Mouse (Mus musculus): Measurements from ENCODE around the gene Cfap298. TPM values are rescaled to one million over a fixed set of nuclear protein-coding genes. Genes with fewer than 3 reads are reported as not detected.
A peak's percentile ranks its signal among the peaks of the same experiment; 100 is the strongest.

Cfap298 gene
- total RNA-seq, 2 experiments from 2014 or later = 34.0 to 37.1 TPM

DNA sequence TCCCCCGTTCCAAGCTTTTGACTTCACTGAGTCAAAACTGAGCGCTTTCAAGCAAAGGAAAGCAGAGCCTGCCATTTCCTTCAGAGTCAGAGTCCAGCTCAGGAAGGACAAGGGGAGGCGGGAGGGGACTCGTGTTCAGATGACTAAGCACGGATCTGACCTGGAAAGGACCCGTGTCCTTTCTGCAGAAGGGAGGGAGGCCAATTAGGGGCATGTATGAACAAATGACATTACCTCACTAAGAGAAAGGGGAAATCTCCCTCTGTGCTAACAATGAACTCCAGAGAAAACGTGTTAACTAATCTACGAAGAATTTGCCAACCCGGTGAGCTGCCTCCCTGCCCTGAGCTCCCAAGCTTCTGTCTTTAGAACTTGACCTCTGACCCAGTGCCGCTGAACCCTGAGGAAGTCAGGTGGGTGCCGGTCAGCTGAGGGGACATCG lies 18.9 kb downstream of the Cfap298 start:
- no peak for DNase-seq (ENCODE audit: low spot score)

DNA sequence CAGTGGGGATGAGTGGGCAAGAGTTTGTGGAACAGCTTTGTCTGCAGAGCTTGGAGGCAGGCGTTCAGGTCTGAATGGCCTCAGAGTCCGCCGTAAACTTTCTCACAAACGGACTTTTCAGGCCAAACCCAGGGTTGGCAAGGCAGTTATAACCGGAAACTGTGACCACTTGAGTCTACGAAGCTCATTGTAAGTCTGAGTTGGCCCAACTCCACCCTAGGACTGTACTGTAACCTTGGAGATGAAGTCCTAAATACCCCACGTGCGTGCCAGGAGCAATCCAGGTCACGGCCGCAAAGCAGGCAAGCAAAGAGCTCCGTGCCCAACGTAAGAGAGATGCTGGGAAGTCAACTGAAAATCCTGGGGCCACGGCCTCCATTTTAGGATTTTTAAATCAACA lies 23.1 kb downstream of the Cfap298 start:
- DNase-seq (ENCODE audit: low spot score) = no peak

DNA sequence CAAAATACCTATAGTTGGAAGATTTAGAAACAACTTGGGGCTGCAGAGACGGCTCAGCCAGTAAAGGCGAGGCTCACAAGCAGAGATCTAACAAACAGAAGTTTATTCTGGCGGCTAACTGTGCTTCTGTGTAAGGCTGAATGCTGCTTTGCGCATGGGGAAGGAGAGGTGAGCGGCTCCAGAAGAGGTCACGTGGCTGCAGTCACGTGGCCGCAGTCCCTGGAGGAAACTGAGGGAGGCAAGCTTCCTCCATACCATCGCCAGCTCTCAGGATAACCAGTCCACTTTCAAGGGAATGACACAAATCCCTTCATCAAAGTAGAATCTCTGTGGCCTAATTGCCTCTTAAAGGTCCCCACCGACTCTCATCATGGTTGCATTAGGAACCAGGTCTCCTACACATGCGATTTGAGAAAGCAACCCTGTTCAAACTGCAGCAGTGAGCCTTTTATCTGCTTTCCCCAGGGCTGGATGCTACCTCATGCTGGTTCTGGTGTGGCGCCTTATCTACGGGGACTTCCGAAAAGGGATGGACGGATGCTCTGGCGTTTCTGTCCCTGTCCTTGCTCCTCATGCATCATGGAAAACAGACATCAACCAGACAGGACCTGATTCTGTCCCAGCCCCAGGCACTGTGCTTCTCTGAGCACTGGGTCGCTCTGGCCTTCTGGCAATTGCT lies 23.9 kb downstream of the Cfap298 start:
- DNase-seq (ENCODE audit: low spot score) = no peak

DNA sequence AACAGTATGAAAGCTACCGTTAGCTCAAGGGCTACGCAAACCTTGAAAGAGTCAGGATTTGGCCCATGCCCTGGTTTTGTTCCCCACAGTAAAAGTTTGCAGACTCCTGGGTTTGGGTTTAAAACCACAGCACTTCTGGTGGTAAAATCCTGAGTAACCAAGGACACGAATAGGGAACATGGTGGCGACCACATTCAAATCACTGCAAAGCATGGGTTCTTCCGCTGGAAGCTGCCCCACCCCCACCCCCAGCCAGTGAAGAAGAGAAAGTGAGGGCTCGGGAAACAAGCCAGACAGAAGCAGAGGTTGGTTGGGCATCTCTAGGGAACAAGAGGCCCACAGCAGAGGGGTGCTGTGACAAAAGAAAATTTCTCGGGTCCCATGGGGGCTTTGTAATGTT lies 27.7 kb downstream of the Cfap298 start:
- no peak for DNase-seq (ENCODE audit: low spot score)

DNA sequence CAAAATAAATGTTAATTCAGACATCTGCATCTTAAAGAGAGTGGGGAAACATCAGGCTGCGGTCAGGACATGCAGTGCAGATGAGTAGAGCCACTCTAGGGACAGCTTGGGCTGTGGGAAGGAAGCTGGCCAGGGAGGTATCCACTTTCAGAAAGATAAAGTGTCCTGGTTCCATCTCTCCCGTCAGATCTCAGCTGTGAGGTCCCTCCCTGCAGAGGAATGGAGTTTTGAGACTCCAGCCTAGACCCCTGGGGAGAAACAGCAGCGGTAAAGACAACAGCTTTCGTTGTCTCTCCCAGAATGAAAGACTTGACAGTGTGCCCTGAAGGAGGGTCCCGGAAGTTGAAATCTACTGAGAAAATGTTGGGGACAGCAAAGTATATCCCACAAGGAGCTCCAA lies 31.6 kb downstream of the Cfap298 start:
- no peak for DNase-seq (ENCODE audit: low spot score)

DNA sequence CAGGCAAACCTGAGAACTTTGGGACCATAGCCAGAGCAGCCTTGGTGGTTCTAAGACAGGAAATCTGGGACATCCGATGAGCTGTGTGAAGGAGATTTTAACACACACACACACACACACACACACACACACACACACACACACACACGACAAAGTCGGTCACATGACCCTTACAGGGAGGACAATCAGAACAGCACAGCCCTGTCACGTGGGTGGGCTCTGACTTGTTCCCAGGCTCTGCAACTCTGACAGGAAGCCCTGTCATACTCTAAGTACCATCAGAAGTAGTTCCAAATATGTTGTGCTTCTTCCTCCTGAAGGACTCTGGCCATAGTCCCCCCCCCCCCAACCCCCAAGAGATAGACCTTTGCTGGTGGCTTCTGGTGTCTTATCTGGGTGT lies 33.5 kb downstream of the Cfap298 start:
- no peak for DNase-seq (ENCODE audit: low spot score)

DNA sequence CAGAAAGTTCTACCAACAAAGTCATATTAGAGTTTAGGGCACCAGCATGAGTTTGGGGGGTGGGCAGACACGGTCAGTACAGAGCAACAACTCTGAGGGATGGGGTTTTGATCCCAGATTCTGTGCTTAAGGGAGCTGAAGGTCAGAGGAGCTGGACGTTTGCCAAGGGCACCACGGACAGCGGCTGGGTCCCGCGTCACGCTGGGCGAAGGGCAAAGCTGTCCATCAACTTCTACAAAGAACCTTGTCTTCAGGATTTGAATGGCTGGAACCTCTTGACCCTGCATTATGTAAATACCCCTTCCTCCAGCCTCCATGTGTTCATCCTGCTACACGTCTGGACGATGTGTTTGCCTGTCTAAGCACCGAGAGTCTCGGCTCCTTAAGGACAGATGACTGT lies 35.4 kb downstream of the Cfap298 start:
- DNase-seq (ENCODE audit: low spot score) = no peak

DNA sequence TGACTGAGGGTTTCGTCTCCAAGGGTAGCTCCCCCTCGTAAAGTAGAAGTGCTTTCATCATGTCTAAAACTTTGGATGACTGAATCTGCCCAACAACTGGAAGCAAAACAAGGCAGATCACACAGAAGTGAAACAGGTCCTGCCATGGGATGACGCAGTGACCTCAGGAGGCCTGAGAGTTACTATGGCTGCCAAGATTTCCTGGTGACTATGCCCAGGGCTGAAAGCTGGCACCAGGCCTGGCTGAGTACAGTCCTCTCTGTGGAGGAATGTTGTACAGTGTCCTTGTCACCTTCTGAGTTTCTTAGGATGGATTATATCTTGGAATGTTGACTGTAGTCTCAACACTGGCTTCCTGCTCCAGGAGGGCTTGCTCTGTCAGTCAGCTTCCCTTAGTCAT lies 37.3 kb downstream of the Cfap298 start:
- no peak for DNase-seq (ENCODE audit: low spot score)

DNA sequence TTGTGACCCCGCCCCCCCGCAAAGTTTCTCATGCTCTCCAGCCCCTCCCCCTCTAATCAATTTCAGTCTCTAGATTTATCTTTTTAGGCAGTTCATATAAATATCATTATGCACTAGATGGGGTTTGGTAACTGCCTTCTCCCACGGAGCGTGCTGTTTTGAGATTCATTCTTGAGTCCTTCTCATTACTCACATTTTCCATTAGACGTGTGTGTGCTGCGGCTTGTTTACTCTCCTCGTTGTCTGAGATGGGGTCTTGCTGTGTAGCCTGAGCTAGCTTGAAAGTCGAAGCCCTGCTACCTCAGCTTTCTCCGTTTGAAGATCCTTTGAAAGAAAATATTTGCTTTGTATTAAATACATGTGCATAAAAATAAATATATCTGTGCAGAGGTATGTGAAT lies 41.1 kb downstream of the Cfap298 start:
- DNase-seq (ENCODE audit: low spot score) = no peak

DNA sequence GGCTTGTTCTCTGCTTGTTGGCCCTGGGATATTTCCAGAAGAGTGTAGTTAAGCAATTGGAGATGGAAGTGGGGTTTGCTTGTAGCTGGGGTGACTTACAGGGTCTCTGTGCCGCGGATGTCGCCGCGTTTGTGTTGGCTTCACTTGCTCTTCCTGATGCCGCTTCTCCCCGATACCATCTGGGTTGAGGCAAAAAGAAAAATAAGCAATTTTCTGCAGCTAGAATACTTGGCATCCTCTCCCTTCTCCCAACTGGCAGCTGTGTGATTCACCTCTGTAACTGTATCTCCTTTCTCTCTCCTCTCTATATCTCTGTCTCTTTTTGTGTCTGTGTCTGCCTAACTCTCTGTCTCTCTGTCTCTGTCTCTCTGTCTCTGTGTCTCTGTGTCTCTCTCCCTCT lies 41.9 kb downstream of the Cfap298 start:
- DNase-seq (ENCODE audit: low spot score) = no peak

DNA sequence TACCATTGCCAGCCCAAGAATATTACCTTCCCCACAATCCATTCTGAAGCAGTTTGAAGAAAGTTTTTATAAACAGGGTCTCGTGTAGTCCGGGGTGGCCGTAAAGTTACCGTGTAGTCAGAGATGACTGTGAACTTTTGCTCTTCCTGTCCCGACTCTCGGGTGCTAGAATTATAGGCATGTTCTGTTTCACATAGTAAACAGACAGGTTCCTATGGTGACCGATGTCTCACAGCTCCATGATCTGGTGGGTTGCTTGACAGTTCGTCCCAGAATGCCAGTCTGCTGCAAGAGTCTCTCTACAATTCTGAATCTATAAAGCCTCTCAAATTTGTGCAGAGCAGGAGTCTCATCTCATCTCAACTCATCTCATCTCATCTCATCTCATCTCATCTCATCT lies 42.8 kb downstream of the Cfap298 start:
- no peak for DNase-seq (ENCODE audit: low spot score)

DNA sequence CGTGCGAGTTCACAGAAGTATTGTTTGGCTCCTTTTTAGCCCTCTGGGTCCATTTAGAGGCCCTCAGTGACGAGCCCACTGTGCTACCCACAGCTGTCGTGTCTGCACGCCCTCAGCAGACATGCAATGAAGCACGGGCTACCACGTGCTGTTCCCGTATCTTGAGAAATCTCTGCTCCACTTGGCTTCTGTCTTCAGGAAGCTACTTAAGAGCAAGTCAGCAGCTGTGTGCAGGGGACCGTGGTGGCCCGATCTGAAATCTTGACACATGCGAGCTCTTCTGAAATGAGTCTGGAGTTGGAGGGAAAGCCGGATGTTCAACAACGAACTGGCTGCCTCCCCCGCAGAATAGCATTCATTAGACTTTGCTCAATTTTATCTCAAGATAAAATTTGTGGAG lies 43.3 kb downstream of the Cfap298 start:
- no peak for DNase-seq (ENCODE audit: low spot score)

DNA sequence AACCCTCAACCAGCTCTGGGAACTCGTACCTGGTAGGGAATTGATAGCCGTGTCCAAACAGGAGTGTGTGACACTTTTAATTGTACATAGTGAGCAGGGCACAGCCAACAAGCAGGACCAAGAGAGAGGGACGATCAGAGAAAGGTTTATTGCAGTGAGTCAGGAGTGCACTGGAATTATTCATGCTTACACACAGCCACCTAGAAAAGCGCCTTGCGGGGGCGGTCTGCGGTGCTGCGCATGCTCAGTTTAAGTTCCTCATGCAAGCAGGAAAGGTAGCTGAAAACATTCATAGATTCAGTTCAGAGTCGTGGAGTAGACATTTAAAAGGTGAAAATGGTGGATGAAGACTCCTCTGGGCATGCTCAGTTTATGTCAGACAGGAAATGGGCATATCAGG lies 44.2 kb downstream of the Cfap298 start:
- no peak for DNase-seq (ENCODE audit: low spot score)

DNA sequence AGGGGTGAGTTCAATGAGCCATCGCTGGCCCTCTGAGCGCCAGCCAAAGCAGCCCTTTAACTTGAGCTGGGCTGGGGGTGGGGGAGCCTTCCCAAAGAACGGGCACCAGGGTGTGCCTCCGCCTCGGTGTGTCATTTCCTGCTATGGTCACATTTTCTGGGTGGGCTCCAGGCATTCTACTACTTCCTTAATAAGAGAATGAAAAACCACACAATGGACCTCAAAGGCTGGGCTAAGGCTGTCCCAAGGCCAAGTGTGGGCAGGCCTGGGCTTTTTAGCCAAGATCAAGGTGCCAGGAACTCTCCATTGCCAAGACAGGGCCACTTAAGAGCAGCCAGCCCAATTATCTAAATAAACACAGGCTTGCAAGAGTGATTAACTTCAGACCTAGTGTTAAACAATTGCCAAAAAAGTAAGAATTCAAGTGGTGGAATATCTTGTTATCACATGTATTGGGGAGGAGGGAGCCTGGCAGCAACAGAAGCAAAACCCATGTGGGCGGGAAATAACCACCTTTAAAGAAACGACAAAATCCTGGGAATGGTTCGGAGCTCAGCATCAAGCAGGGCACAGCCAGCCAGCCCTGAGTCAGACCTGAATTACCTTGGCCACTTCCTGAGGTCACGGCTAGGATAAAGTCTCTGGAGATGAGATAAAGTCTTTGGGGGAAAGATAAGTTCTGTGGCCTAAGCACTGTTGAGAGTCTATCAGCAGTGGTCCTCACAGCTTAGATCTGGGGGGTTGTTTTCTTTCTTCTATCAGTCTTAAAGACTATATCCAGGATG lies 48.9 kb downstream of the Cfap298 start:
- peak; percentile 9 for DNase-seq (ENCODE audit: low spot score)

DNA sequence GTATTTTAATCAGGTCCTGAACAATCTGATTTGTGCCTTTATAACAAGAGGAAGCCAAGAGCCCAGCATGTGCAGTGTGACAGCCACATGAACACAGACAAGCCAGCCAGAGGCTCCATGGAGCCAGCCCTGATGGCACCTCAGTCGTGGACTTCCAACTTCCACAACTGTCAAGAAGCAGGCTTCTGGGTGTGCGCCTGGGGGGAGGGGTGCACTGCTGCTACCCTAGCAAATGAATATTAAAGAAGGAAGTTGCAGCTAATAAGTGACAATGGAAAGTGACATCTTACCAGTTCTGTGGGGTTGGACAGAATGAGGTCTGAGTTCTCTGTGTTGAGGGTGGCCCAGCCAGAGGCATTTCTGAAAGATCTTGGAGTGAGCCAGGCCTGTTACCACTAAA lies 49.6 kb downstream of the Cfap298 start:
- DNase-seq (ENCODE audit: low spot score) = no peak

DNA sequence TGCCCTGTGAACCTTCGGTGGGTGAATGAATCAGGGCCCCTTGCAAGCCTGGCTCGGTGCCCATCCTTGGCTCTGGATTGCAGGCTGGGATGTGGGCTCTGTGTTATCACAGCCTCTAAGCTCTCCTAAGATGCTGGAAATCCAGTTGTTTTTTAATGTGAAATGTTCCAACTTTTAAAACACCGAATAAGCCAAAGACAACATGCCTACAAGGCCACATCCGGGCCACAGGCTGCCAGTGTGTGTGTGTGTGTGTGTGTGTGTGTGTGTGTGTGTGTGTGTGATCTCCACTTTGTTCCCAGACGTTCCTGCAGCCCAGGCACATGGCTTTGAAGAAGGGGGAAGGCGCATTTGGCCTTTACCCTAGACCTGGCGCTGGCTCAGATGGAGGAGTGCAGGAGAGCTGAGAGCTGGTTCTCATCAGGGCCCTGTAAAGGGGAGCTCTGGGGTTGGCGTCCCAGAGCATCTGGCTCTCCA lies 52.4 kb downstream of the Cfap298 start:
- no peak for DNase-seq (ENCODE audit: low spot score)

DNA sequence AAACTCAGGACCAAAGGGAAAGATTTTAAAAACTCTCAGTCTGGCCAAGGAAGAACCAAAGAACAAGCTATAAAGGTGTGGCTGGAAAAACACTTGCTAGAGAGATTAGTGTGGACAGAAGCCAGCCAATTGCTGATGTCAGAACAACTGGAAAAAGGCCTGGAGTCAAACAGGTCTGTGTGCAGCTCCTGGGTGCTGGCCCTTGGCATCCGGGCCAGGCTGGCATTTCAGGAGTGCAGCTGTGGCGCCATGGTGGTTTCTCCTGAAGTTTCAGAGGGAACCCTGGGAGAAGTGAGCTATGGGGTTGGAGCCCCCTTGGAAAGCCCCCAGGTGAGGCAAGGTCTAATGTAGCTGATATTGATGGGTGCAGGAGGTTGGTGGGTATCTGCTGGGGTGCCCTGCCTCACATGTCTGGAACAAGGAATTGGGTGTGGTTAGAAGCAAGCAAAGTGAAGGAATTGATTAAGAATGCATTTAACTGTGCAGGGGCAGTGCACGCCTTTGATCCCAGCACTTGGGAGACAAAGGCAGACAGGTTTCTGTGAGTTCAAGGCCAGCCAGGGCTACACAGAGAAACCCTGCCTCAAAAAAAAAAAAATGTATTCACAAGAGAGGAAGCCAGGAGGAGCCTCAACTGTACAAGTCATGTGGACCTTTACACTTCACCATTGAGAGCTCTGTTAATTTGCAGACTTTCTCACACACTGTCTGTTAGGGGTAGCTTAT lies 56.6 kb downstream of the Cfap298 start:
- no peak for DNase-seq (ENCODE audit: low spot score)

Small RNAs within 50 kb of the gene (microRNA-seq; reads per million reads assigned to microRNA genes)
- gene Gm22933 = not detected

Other genes starting within 250 kb of the Cfap298 start
- under 1 TPM; 0.68 to 1.00 TPM for gene Mis18a, start 207.7 kb downstream of the Cfap298 start, total RNA-seq (2021)
- 1 to 10 TPM; 1.0 to 1.7 TPM for gene Mrap, start 196.9 kb downstream of the Cfap298 start, total RNA-seq (2021)
- gene Urb1, start 124.7 kb downstream of the Cfap298 start, total RNA-seq (2021) = 1 to 10 TPM; 5.1 to 5.2 TPM
- gene Eva1c, start 108.4 kb downstream of the Cfap298 start, total RNA-seq (2021) = under 1 TPM; 0.26 to 0.59 TPM
- 10 to 100 TPM in 1 of 2 experiments, 1 to 10 TPM in 1; 7.7 to 14.0 TPM for gene Synj1, start 76.2 kb upstream of the Cfap298 start, total RNA-seq (2021)
- gene Paxbp1, start 109.4 kb upstream of the Cfap298 start, total RNA-seq (2021) = 1 to 10 TPM; 8.1 to 9.0 TPM
- under 1 TPM; 0.24 to 0.62 TPM for gene 4932438H23Rik, start 160.0 kb upstream of the Cfap298 start, total RNA-seq (2021)

Measured in gastrocnemius, adult 18-20 months (tissue).